Mouse (Mus musculus) lung, embryonic 15.5 days (tissue): ENCODE measurements at regions not wholly inside any gene's neighbourhood (a gene's known extent, or its start where the extent isn't known, plus 50 kb on each side); places are given as distances from the start of the nearest gene placed in this dataset.

ENCODE experiments used
- ATAC-seq: fragments of 200-750 bp; cut with Nextera tagmentation; 2 replicates; pipeline ENCODE4 v1.8.0; 2017; ENCODE audit warnings: moderate number of reproducible peaks, borderline replicate concordance; ENCODE audit not compliant: low FRiP score, low TSS enrichment; ENCODE audit errors: extremely low read depth
- H3K27ac ChIP-seq: fragments of 300-500 bp; sonication (generic); 2 replicates; pipeline ENCODE4 v1.5.1; 2015; ENCODE audit warnings: moderate library complexity, mild to moderate bottlenecking, inconsistent platforms
- H3K27me3 ChIP-seq: fragments of 300-500 bp; sonication (generic); 2 replicates; pipeline ENCODE4 v1.6.1; 2015; ENCODE audit warnings: inconsistent platforms
- H3K36me3 ChIP-seq: fragments of 300-500 bp; sonication (generic); 2 replicates; pipeline ENCODE4 v1.6.1; 2015; ENCODE audit warnings: inconsistent platforms
- H3K4me1 ChIP-seq: fragments of 300-500 bp; sonication (generic); 2 replicates; pipeline ENCODE4 v1.6.1; 2015; ENCODE audit warnings: inconsistent platforms
- H3K4me2 ChIP-seq: fragments of 300-500 bp; sonication (generic); 2 replicates; pipeline ENCODE4 v1.6.1; 2015; ENCODE audit warnings: inconsistent platforms, mild to moderate bottlenecking, moderate library complexity
- H3K4me3 ChIP-seq: fragments of 300-500 bp; sonication (generic); 2 replicates; pipeline ENCODE4 v1.5.1; 2015; ENCODE audit warnings: mild to moderate bottlenecking, inconsistent platforms
- H3K9ac ChIP-seq: fragments of 300-500 bp; sonication (generic); 2 replicates; pipeline ENCODE4 v1.6.1; 2015; ENCODE audit warnings: inconsistent platforms
- H3K9me3 ChIP-seq: fragments of 300-500 bp; sonication (generic); 2 replicates; pipeline ENCODE4 v1.6.1; 2016; ENCODE audit warnings: inconsistent platforms
- WGBS: fragments of 180-500 bp; shearing (Covaris S2); methylation state at CpG from one replicate; pipeline ENCODE4 v1.1.7; 2015; 5-methylcytosine and 5-hydroxymethylcytosine counted together

DNA sequence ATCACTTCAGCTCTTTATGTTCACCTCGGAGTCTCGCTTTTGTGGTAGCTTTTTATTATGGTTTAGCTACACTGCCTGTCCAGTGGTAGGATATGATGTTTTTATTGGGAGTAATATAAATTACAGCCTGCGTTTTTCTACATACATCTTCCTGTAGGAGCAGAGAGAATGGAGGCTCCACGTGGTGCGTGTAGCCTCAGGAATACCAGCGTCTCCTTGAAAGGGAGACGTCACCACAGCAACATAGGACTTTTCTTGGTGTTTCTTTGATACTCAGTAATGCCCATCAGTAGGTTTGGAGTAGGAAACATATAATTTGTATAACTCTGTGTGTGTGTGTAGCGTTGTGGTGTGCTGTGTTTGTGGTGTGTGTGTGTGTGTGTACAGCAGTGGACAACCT is 150.7 kb downstream of the Ndufs4 start:
- H3K4me3 ChIP-seq = no peak overlapping the region
- no peak overlapping the region for H3K9ac ChIP-seq
- 55% methylated on average over 8 of the region's 8 CpGs for WGBS
- no peak for ATAC-seq
- no peak overlapping the region for H3K27ac ChIP-seq
- H3K4me1 ChIP-seq = no peaks in the 10 kb centered on the region
- H3K27me3 ChIP-seq = no peaks in the 10 kb centered on the region
- H3K4me2 ChIP-seq = no peak overlapping the region
- no peaks in the 10 kb centered on the region for H3K9me3 ChIP-seq
- no peaks in the 10 kb centered on the region for H3K36me3 ChIP-seq

DNA sequence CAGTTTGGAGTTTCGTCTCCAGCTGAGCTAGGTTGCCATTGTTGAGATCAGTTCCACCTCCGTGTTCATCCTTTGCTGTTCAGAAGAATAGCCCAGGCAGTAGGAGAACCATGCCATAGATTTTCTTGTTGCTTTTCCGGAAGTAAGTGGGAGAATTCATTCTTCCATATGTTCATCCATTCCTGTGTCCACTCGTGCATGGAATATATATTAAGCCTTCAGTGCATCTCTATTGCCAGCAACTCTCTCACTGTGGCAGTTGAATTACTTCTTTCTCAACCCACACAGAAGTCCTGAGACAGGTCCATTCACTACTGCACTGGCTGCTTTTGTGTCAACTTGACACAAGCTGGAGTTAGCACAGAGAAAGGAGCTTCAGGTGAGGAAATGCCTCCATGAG is 152.2 kb downstream of the Ndufs4 start:
- Histone ChIP-seq H3K4me2 (no peak overlapping the region), H3K36me3 (no peaks in the 10 kb centered on the region), H3K9me3 (no peaks in the 10 kb centered on the region), H3K4me1 (no peaks in the 10 kb centered on the region), H3K4me3 (no peak overlapping the region), H3K9ac (no peak overlapping the region), H3K27me3 (no peaks in the 10 kb centered on the region), H3K27ac (no peak overlapping the region)
- ATAC-seq = no peak
- 83% methylated on average over 4 of the region's 4 CpGs for WGBS

DNA sequence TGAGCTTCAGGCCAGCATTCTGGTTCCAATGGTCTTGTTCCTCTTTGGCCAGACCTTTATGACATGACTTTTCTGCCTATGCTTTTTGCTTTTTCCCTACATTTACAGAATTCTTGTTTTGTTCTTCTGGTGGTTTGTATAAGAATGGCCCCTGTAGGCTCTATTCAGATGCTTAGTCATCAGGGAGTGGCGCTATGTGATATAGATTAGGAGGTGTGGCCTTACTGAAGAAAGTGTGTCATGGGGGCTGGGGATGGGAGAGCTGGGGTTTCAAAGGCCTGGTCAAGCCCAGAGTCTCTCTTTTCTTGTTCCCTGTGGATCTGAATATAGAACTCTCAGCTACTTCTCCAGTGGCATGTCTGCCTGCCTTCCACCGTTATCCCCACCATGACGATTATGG is 155.9 kb downstream of the Ndufs4 start:
- Histone ChIP-seq H3K4me3 (no peak overlapping the region), H3K4me1 (no peaks in the 10 kb centered on the region), H3K9ac (no peak overlapping the region), H3K27ac (no peak overlapping the region), H3K9me3 (no peaks in the 10 kb centered on the region), H3K4me2 (no peak overlapping the region), H3K27me3 (no peaks in the 10 kb centered on the region), H3K36me3 (no peaks in the 10 kb centered on the region)
- no peak for ATAC-seq
- 93% methylated on average over 3 of the region's 3 CpGs for WGBS

- Histone ChIP-seq H3K27me3 (no peaks in the 10 kb centered on the region), H3K9me3 (no peaks in the 10 kb centered on the region), H3K9ac (no peak overlapping the region), H3K27ac (no peak overlapping the region), H3K4me1 (no peaks in the 10 kb centered on the region), H3K4me2 (no peak overlapping the region), H3K36me3 (no peaks in the 10 kb centered on the region), H3K4me3 (no peak overlapping the region)
- WGBS = 68% methylated on average over 4 of the region's 4 CpGs
- ATAC-seq = no peak
These were observed 157.5 kb downstream of the Ndufs4 start for GRCm38 (mm10) chr13:114230557-114230956.

DNA sequence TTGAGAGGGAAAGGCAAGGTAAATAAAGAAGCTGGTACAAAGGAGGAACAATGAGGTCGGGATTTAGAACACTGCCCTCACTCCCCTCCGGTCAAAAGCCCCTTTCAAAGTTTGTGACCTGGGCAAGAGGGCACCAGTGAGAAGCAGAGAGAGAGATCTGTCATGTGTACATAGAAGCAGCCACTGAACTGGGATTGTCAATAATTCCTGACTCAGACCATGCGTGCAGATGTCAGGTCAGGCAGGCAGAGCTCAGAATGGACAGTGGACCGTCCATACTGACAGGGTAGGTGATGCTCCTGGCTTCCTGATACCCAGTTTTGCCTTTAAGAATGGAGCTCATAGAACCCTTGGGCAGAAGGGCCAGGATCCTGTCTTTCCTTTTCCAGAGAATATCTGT is 161.0 kb downstream of the Ndufs4 start:
- Histone ChIP-seq H3K4me1 (no peaks in the 10 kb centered on the region), H3K4me2 (no peak overlapping the region), H3K9me3 (no peaks in the 10 kb centered on the region), H3K9ac (no peak overlapping the region), H3K27ac (no peak overlapping the region), H3K27me3 (no peaks in the 10 kb centered on the region), H3K36me3 (no peaks in the 10 kb centered on the region), H3K4me3 (no peak overlapping the region)
- WGBS = 50% methylated on average over 4 of the region's 4 CpGs
- no peak for ATAC-seq

DNA sequence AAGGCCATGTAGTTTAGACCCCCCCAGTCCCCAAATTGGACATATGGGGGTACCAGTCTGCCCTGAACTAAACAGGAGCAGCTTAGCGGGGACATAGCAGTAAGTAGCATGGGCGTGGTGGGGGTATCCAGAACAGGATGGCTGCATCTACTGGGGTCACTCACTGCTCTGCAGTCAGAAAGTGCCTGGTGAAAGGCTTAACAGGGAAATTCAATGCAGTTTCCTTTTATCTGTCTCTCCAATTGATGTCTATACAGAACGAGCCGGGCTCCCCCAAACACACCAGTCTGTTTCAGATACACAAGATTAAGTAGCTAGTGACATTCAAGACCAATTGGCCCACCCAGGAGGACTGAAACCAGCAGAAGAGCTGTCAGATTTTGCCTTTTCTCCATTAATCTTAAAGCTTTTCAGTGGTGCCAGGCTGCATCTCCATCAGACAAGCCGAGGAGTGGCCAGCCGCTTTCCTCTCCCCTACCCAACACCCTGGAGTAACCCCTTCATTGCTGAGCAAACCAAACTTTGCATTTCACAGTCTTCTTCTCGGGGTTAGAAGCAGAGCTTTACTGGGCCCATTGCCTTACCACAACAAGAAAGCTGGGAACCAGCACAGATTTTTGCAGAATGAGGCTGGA is 161.7 kb downstream of the Ndufs4 start:
- Histone ChIP-seq H3K4me2 (no peak overlapping the region), H3K4me3 (no peak overlapping the region), H3K4me1 (no peaks in the 10 kb centered on the region), H3K36me3 (no peaks in the 10 kb centered on the region), H3K27ac (no peak overlapping the region), H3K27me3 (no peaks in the 10 kb centered on the region), H3K9ac (no peak overlapping the region), H3K9me3 (no peaks in the 10 kb centered on the region)
- WGBS = 40% methylated on average over 7 of the region's 7 CpGs
- no peak for ATAC-seq

GRCm38 (mm10) chr13:114219870-114220492 is 168.1 kb downstream of the Ndufs4 start:
- Histone ChIP-seq H3K27ac (no peak overlapping the region), H3K4me3 (no peak overlapping the region), H3K36me3 (no peaks in the 10 kb centered on the region), H3K9me3 (no peaks in the 10 kb centered on the region), H3K9ac (no peak overlapping the region), H3K27me3 (0 out of 2 replicates have a peak, but pooled peaks cover 4% of the 10 kb centered on the region), H3K4me2 (no peak overlapping the region), H3K4me1 (no peaks in the 10 kb centered on the region)
- WGBS = 54% methylated on average over 5 of the region's 5 CpGs
- no peak for ATAC-seq

GRCm38 (mm10) chr13:114215044-114215443 is 173.0 kb downstream of the Ndufs4 start:
- H3K9ac ChIP-seq = no peak overlapping the region
- 61% methylated on average over 4 of the region's 4 CpGs for WGBS
- H3K4me2 ChIP-seq = no peak overlapping the region
- peak; percentile 62; the same call in 1 of the 2 replicates for ATAC-seq
- no peak overlapping the region for H3K27ac ChIP-seq
- no peaks in the 10 kb centered on the region for H3K4me1 ChIP-seq
- no peak overlapping the region for H3K4me3 ChIP-seq
- no peaks in the 10 kb centered on the region for H3K9me3 ChIP-seq
- H3K27me3 ChIP-seq = 0 out of 2 replicates have a peak, but pooled peaks cover 4% of the 10 kb centered on the region
- no peaks in the 10 kb centered on the region for H3K36me3 ChIP-seq
